Mouse (Mus musculus) E14TG2a.4 (cell line): ENCODE results near the gene Lpin2.

Experiments used
- H3K27me3 ChIP-seq: 2 replicates; pipeline ENCODE4 v1.6.1; 2014; ENCODE audit warnings: low read length, control low read depth; ENCODE audit not compliant: insufficient read depth
- H3K36me3 ChIP-seq: 2 replicates; pipeline ENCODE4 v1.6.1; 2014; ENCODE audit warnings: low read length, control low read depth; ENCODE audit not compliant: insufficient read depth
- H3K4me1 ChIP-seq: replicated peaks from 2 replicates; pipeline ENCODE4 v1.6.1; 2014; ENCODE audit warnings: low read depth, low read length, control low read depth
- H3K4me3 ChIP-seq: replicated peaks from 2 replicates; pipeline ENCODE4 v1.5.1; 2014; ENCODE audit warnings: mild to moderate bottlenecking, low read length
- H3K9me3 ChIP-seq: 2 replicates; pipeline ENCODE4 v1.6.1; 2014; ENCODE audit warnings: low read length, control low read depth
- CTCF ChIP-seq: conservative IDR thresholded peaks from 2 replicates; pipeline ENCODE4 v1.5.1; 2014; ENCODE audit warnings: low read length
- NANOG ChIP-seq: IDR thresholded peaks from 2 replicates; pipeline ENCODE4 v1.6.1; 2014; ENCODE audit warnings: borderline replicate concordance, low read length, mixed read lengths
- POU5F1 ChIP-seq: IDR thresholded peaks from 2 replicates; pipeline ENCODE4 v1.6.1; 2014; ENCODE audit warnings: low read length, borderline replicate concordance

Lpin2 gene

DNA sequence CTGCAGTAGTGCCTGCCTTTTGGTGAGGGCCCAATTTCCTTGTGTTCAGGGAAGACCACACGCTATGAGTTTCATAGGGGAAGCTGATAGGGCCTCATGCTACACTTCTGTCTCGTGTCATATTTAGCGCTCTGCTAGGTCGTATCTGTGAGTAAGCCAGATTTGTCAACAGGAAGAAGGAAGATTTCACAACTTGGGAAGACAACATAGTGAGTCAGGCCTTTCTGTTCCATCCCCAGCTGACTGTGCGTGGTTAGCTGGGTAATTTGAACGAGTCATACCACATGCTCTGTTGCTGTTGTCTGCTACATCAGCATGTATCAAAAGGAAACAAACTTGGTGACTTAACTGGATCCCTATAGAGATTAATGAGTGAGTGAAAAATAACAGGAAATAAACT, 17.4 kb upstream of the Lpin2 start:
- TF ChIP-seq POU5F1, result no peak
- TF ChIP-seq CTCF, result no peak
- no peak for TF ChIP-seq NANOG
- no peaks in the 10 kb centered on the region for H3K9me3 ChIP-seq

DNA sequence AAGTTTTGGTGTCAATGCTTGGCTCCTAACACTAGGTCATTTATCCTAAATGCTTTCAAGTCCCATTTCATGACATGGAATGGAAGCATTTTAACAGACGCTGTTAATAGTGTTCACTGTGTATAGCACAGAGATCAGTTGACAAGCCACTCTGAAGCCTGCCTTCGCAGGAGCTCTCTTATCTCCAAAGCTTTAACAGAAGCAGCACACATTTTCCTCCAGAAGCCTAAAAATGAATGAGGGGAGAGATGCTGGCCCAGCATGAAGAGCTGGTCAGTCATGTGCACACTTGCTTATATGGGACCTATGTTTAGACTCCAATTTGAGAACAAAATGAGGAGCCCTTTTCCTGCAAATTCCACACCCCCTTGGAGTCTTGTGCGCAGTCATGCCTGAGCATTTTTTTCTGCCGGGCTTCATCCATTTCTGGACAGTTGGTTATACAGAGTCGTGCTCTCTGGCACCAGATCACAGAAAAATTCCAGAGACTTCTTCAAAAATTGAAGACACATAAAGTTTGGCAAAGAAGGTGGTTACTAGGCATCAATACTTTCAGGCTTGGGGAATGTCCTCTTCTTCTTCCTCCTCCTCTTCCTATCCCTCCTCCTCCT, 14.1 kb upstream of the Lpin2 start:
- Histone ChIP-seq H3K4me1 (no peaks in the 10 kb centered on the region), H3K27me3 (no peaks in the 10 kb centered on the region), H3K9me3 (no peaks in the 10 kb centered on the region), H3K4me3 (no peak overlapping the region), H3K36me3 (no peaks in the 10 kb centered on the region)
- no peak for TF ChIP-seq POU5F1
- TF ChIP-seq NANOG, result no peak
- no peak for TF ChIP-seq CTCF

More for the DNA sequence above, 17.4 kb upstream of the Lpin2 start:
- Histone ChIP-seq H3K4me3 (no peak overlapping the region), H3K27me3 (no peaks in the 10 kb centered on the region), H3K36me3 (no peaks in the 10 kb centered on the region), H3K4me1 (no peaks in the 10 kb centered on the region)

DNA sequence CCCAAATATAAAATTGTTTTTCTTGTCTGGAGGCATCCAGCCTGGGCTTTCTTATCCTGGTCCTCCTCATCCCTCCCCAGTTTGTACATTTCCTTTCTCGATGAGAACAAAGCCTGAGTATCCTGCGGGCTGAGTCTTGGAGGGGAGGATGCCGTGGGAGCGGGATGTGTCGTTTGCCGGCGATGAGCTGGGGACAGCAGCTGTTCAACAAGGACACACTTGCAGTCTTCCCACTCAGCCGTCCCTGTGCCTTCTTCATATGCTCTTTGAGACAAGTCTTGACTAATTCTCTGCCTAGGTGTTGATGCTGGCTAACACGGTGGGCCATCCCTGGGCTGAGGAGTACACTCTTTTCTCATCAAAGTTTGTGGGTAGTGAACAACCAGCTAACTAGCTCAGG, 13.5 kb upstream of the Lpin2 start:
- Histone ChIP-seq H3K27me3 (no peaks in the 10 kb centered on the region), H3K9me3 (no peaks in the 10 kb centered on the region), H3K4me1 (no peaks in the 10 kb centered on the region), H3K36me3 (no peaks in the 10 kb centered on the region), H3K4me3 (no peak overlapping the region)
- no peak for TF ChIP-seq NANOG
- no peak for TF ChIP-seq CTCF
- TF ChIP-seq POU5F1, result no peak

DNA sequence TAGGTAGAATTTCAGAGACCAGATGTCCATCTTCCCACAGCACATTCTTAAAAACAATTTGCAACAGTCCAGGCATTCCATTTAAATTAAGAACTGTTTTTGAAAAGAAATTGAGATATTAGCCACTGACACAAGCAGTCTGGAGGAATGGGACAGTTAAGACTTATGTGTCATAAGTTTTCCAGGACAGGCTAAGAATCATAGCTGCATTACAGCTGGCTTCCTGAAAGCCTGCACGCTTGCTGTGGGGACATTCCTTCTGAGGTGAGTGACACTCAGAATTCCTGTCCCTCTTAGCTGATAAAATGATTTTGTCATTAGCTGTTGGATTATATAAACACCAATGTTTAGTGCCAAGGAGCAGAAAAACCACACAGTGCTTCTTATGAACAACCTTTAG, 12.7 kb upstream of the Lpin2 start:
- no peaks in the 10 kb centered on the region for H3K9me3 ChIP-seq
- no peaks in the 10 kb centered on the region for H3K36me3 ChIP-seq
- H3K4me1 ChIP-seq, result no peaks in the 10 kb centered on the region
- H3K27me3 ChIP-seq, result no peaks in the 10 kb centered on the region
- H3K4me3 ChIP-seq, result no peak overlapping the region
- no peak for TF ChIP-seq POU5F1
- TF ChIP-seq CTCF, result no peak
- TF ChIP-seq NANOG, result no peak

DNA sequence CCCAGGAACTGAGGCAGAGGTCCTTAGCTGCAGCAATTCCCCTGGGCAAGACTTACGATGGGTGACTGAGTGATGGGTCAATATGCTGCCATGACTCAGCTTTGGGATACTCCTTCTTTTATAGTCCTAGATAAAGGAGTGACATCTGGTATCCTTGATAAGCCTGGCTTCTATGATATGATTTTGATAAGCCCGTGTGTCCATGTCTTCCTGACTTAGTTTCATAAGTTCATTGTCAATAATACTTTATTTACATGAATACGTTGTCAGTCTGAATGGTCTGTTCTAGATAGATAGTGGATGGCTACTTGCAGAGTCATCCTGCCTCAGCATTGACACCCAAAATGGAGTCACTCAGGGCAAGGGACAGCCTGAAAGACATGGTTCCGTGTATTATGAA, 11.2 kb upstream of the Lpin2 start:
- no peaks in the 10 kb centered on the region for H3K9me3 ChIP-seq
- no peak for TF ChIP-seq POU5F1
- TF ChIP-seq NANOG, result no peak
- TF ChIP-seq CTCF, result no peak
- H3K27me3 ChIP-seq, result no peaks in the 10 kb centered on the region
- H3K4me1 ChIP-seq, result no peaks in the 10 kb centered on the region
- H3K36me3 ChIP-seq, result no peaks in the 10 kb centered on the region
- no peak overlapping the region for H3K4me3 ChIP-seq

DNA sequence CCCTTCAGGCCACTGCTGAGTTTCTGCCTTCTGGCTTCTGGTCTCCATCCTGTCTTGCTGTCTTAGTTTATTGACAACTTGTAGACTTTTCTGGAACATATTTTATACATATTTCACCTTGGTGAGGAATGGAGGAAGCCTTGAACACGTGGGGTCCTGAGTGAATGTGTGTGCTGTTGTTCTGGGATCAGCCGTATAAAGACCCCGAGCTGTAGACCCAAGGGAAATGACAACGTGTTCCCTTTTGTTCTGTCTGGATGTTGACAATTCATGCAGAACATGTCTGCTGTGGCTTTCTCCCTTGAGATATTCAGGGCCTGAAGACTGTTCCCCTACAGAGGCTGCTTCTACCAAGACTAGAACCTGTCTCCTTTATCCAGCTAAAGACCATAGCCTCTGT, 5.0 kb upstream of the Lpin2 start:
- Histone ChIP-seq H3K36me3 (no peaks in the 10 kb centered on the region), H3K4me1 (peaks cover 4% of the 10 kb centered on the region), H3K9me3 (no peaks in the 10 kb centered on the region), H3K4me3 (no peak overlapping the region), H3K27me3 (peaks cover 38% of the 10 kb centered on the region)
- TF ChIP-seq POU5F1 (no peak), NANOG (no peak), CTCF (no peak)

DNA sequence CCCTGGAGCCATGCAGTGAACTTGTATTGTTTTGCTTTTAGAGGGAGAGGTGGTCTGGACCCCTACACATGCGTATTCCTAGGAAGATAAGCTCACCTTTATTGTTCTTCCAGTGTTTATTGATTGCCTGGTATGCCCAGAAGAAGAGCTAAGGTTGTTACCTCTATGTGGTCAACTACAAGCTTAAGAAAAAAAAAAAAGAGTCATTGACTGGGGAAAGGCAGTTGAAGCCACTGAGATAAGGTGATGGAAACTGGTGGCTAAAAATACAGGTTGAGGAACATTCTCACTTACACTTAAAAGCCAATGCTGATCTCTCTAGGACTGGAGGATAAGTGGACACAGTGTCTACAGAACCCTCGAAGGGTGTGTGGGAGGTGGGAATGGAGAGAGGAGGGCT, 4.4 kb upstream of the Lpin2 start:
- TF ChIP-seq POU5F1, result no peak
- TF ChIP-seq NANOG, result no peak
- no peak for TF ChIP-seq CTCF
- H3K4me1 ChIP-seq, result peaks cover 11% of the 10 kb centered on the region
- H3K4me3 ChIP-seq, result no peak overlapping the region
- peaks cover 44% of the 10 kb centered on the region for H3K27me3 ChIP-seq
- no peaks in the 10 kb centered on the region for H3K36me3 ChIP-seq
- H3K9me3 ChIP-seq, result no peaks in the 10 kb centered on the region

DNA sequence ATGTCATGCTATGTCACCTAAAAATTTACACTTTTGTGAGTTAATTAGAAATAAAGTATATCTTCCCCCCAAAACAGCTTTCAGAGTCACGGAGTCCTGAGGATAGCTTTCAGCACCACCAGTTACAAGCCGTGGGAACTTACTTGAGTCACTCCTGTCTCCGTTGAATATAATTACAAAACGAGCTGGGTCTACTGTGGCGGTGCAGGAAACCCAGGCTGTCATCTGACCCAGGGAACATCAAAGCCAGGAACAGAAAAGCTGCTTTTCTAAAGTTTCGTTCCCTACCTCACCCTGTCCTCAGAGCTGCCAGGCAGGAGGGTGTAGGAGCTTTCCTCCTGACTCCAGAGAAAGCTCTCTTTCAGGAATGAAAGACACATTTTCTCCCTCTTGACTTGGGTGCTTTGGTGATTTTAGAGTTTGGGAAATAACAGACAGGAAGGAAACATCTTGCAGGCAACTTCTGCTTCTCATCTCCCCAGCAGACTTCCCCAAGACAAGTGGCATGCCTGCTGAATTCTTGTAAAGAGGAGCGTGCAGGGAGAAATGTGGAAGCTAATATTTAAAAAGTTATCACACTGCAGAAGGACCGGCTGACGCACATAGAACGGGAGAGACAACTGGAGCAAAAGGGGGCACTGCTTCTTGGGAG, 3.7 kb upstream of the Lpin2 start:
- TF ChIP-seq NANOG (no peak), POU5F1 (no peak), CTCF (no peak)
- Histone ChIP-seq H3K9me3 (no peaks in the 10 kb centered on the region), H3K4me3 (no peak overlapping the region), H3K27me3 (peaks cover 46% of the 10 kb centered on the region), H3K36me3 (no peaks in the 10 kb centered on the region), H3K4me1 (peaks cover 11% of the 10 kb centered on the region)
